Mouse (Mus musculus) B cell, adult 62 days (primary cell): ENCODE results near the gene Gm10097. TPM values are rescaled to one million over a fixed set of nuclear protein-coding genes. Genes with fewer than 3 reads are reported as not detected.

Experiments
- total RNA-seq: library from RNA; stranded (reverse); gene quantifications from 4 replicates; pipeline ENCODE4 v1.2.4, GENCODE M21; 2023

Gm10097 gene
- total RNA-seq, result not detected in 4 replicates

GRCm38 (mm10) chr10:5068676-5069265, at the start of gene Gm10097:
Gm10097 (plus strand) TSS chr10:5069192.

